Mouse (Mus musculus): Measurements from ENCODE around the gene Olfr744.
"Not testable (repeated sequence)": the region's sequence is repeated elsewhere in the genome, so short reads cannot be mapped to it uniquely, and the experiment has no call there.

Olfr744 gene

DNA sequence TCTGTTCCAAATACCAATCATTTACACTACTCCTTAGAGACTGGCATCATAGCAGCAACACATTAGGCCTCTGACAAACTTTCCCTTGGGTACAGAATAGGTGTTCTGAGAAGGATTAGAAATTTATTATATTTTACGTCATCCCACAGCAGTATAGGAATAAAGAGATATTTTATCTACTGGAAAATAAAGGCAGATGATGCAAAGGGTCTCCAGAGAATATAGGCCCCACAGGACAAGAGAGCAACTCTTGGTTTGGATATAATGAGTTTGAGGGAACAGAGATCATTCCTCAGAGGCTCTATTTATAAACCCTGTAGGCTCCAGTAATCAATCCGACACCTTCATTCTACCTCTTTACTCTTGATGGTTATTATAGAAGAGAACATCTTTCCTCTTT, at the start of gene Olfr744:
Gene Olfr744 (plus strand): TSS at position 301 of the 400 bp plus-strand sequence.
- DNase-seq: no peak

DNA sequence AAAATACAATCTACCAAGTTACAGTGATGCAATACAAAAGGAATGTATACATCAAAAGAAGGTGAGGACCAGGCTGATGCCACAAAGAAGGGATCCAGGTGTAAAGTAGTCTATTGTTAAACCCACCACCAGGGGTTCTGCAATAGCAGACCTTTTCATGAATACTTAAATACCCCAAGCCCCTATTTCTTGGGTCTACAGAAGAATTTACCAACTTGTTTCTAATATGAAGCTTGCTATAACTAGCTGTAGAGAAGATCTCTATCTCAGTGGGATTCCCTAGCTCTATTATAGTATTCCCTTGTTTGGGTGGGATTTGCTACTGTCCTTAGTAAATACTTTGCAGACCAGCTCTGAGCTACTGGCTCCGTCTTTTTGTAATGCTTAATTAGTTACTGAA, 41.6 kb upstream of the Olfr744 start:
- not testable (repeated sequence) for DNase-seq

DNA sequence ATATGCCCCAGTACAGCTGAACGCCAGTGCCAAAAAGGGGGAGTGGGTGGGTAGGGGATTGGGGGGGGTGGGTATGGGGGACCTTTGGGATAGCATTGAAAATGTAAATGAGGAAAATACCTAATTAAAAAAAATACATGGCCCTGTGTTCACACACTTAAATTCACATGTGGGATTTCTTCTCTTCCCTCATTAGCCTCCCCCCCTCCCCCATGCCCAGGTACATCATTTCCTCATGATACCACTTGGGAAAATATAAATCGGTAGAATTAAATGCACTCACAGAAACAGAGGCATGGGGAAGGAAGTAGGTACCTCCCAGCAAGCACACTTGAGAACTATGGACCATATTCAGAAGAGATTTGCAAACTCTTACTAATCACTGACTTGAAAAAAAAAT, 24.4 kb downstream of the Olfr744 start, which contains the start of gene Olfr745:
Gene Olfr745 (plus strand): TSS at position 301 of the 400 bp plus-strand sequence.
- no peak for DNase-seq

DNA sequence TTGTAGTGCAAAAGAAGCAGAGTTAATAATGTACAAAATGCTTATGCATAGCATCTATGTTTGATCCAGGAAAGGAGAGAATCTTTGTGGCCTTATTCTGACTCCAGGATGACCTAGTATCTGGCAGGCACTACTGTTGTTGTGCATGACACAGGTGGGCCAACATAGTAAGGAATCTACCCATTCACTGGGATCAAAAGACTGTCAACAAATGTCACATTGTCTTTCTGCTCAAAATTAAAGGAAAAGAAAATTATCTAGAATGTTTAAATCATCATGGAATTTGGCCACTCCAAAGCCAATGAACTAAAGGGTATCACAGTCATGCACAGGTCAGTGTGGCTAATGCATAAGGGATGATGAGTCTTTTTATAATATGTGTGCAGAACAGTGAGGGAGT, 32.1 kb downstream of the Olfr744 start, which contains the start of gene Olfr746:
Gene Olfr746 (plus strand): TSS at position 301 of the 400 bp plus-strand sequence.
- no peak for DNase-seq
